Mouse (Mus musculus) adrenal gland, postnatal 4 days (tissue): ENCODE measurements around the gene Hmga1. TPM values are rescaled to one million over a fixed set of nuclear protein-coding genes. Genes with fewer than 3 reads are reported as not detected.

Experiments used
- DNase-seq, 2 experiments: peaks; one replicate each; pipeline ENCODE4 v3.0.0; 2021 to 2022; ENCODE audit warnings: low spot score in 2 of 2, mixed read lengths in 2 of 2
- total RNA-seq, 2 experiments: library from RNA; stranded (reverse); gene quantifications; 2 replicates each; pipeline ENCODE4 v1.2.3; 2021

Gene Hmga1
- total RNA-seq, 2 experiments from 2014 or later = 41.6 to 44.9 TPM

DNA sequence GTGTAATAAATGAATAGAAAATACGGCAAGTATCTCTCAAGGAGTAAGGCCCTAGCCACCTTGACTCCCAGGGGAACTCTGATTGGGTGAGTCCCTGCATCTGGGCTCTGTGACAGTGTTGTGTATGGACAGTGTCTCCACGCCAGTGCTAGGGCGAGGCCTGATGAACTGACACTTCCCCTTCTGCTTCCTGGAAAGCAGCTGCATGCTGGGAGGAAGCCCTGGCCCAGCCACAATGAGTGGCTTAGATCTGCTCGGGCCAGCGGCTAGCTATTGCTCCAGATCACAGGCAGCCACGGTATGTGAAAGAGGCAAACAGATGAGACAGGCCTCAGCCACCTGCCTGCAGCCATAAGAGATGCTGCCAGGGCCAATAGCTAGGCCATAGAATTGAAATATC lies 29.1 kb upstream of the Hmga1 start:
- no peak for DNase-seq

DNA sequence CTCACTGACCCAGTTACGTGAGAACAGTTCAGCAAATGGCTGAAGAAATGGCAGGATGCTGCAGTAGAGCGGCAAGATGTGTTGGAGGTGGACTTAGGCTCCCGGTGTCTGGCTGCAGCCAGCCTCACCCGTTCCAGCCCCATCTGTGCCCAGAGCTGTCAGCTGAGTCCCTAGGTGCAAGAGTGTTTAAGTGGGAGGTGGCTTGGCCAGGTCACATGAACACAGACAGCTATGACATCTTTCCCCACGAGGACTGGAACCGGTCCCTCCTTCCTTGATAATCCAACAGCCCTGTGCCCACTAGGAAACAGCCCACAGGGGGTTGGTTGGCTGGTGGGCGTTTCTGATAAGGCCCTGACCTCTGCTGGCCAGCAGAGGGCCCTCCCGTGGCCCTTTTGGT lies 28.3 kb upstream of the Hmga1 start:
- DNase-seq = no peak

DNA sequence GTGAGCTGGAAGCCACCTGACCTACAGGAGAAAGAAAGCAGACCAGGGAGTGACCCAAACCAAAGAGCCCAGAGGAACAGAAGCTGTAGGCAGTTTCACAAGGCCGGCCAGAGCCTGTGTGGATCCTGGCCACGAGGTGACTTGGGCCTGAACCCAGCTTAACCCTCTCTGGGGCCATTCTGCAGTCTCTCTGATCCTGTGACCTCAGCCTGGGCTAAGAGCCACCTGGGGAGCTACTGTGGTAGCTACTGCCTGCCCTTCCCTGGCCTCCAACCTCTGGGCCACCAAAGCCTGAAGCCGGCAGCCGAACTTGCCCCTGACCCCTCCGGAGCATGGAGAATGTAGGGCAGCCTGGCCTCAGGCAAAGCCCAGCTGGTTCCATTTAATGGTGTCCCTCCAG lies 27.5 kb upstream of the Hmga1 start:
- DNase-seq = no peak

DNA sequence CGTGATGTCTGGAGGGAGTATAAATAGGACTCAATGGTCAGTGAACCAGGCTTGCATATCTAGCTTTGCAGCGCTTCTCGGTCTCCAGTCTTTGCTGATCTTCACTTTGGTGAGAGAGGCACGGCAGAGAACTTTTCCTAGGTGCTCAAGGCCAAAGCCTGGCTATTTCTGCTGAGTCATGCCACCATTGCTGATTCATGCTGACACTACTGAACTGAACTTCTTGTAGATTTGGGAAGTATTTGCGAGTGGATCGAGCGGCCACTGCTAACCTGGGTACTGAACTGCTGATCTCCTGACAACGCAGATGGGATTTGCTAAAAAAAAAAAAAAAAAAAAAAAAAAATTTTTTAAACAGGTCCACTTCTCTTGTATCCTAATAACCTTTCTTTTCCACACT lies 24.2 kb upstream of the Hmga1 start:
- DNase-seq = no peak

DNA sequence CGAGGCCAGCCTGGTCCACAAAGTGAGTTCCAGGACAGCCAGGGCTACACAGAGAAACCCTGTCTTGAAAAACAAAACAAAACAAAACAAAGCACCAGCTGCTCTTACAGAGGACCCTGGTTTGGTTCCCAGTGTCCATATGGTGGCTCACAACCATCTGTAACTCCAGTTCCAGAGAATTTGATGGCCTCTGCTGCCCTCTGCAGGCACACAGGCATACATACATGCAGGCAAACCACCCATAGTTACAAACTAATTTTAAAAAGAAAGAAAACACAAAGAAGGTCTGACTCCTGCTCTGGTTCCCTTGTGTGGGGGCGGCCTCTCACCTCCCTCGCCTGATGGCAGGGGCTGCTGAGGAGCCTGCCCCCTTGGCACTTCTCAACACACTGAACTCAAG lies 22.9 kb upstream of the Hmga1 start:
- no peak for DNase-seq

DNA sequence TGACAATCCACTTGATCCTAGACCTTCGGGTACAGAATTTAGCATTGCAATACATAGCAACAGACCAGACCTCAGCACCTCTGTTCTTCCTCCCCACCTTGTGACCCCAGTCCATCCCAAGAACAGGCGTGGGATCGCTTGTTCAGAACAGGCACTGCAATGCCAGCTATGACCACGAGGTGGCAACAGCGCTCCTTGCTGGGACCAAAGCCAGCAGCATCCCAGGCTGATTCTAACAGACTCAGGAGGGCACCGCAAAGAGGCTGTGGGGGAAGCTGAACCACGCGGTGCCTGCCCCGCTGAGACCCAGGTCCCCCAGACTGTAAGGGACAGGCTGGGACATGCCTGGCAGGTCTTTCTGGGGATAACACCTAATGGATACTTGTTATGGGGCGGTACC lies 21.6 kb upstream of the Hmga1 start:
- DNase-seq = peak; percentile 79 to 83

DNA sequence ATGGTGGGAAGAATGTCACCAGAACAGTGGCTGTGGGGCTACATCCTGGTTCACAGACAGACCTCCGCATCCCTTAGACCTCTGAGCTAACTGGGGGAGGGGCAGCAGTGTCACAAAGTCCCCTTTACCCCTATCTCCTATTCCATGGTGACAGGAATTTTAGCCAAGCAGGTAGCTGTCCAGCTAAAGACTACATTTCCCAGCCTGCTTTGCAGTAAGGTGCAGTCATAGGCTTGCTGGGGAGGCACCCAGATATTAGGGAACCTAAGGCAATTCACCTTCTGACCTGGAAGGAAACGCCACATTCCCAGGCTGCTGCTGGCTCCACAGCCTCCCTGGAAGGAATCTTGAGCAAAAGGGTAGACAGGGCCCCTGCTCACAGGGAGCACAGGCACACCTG lies 15.0 kb upstream of the Hmga1 start:
- DNase-seq = no peak

DNA sequence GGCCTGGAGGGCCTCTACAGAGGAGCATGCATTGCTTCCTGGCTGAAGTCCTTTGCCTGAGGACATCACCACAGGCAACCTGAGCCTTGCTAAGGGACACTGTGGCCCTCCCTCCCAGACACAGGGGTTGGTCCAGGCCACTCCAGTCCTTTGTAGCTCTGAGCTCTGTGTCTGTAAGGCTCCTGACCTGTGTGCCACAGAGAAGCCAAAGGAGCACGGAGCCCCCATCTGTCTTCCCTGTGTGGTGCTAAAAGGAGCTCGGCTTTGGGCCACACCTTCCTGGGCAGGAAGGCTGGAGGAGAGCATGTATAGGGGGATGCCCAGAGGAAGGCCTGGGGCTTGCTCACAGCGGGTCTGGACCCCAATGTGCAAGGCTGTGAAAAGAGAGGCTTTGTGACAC lies 14.3 kb upstream of the Hmga1 start:
- no peak for DNase-seq

DNA sequence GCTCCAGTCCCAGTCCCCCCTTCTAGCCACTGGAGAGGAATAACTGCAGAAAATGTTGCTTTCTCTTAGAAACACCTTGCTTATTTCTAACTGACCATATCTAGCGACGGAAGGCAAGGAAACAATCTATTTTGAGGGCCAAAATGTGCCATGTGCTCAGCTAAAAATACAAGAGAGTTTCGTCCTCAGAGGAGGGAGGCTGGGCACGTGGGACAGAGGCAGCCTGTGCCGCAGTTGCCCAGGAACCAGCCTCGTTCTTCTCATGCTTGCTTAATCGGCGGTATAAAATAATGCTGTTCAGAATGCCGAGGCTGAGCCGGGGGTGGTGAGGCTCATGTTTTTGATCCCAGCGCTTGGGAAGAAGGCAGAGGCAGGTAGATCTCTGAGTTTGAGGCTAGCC lies 11.7 kb upstream of the Hmga1 start:
- DNase-seq = no peak

DNA sequence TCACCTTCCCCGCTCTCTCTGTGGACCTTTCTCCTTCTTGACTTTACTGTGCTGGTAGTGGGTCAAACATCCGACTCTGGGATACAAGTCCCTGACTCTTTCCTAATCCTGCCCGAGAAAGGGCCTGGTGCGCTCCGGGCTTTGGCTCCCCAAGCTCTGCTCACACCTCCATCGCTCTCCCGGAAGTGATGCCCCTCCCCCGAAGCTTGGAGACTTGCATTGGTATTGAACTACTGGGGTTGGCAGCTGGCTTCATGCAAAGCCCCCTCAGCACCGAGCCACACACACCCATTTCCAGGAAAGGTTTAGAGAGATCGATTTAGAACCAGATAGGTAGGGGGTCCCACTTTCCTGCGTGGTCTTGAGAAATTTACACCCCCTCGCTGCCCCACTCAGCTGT lies 10.3 kb upstream of the Hmga1 start:
- no peak for DNase-seq

DNA sequence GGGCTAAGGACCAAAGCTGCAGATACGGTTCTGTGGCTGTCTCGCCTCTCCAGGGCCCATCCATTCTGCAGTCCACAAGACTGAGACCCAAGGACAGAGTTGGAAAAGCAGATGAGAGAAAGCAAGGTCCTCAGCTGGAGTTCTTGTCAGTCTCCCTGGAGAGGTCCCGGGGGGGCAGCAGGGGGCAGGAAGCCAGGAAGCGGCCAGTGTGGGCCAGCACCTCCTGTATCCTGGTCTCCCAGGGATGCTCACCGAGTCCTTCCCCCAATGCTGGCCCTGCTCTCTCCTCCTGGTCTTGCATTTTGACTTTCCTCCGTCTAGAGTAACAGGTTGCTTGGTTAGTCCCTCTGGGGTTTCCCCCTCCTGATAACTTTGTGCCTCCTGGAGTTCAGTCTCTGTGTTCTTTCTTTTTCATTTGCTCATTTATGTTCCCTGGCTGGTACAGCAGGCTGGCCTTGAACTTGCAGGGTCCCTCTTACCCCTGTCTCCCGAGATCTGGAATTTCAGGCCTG lies 9.7 kb upstream of the Hmga1 start:
- DNase-seq = no peak

DNA sequence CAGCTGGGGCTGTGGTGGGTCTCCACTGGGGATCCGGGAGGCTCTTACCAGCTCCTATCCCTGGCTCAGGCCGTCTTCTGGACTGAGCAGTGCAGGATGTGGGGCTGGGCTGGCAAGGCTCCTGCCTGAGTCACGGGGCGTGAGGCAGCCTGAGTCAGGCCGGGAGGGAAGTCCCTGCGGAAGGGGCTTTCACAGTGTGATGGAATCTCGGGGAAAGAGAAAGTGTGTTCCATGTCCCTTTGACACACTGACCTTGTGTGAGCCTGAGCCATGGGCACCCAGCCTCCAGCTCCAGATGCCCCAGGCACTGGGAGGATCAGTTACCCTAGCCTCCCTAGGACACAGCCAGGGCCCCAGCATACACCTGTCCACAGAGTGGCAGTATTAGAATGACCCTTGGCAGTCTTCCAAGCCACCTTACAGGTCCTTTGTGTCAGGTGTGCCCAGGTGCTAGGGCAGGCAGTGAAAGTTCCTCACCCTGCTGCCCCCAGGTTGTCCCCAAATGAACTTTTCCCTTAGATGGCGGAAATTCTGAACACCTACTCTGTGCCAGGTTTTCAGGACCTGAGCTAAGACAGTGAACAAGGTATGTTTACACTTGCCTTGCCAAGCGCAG lies 8.9 kb upstream of the Hmga1 start:
- no peak for DNase-seq

DNA sequence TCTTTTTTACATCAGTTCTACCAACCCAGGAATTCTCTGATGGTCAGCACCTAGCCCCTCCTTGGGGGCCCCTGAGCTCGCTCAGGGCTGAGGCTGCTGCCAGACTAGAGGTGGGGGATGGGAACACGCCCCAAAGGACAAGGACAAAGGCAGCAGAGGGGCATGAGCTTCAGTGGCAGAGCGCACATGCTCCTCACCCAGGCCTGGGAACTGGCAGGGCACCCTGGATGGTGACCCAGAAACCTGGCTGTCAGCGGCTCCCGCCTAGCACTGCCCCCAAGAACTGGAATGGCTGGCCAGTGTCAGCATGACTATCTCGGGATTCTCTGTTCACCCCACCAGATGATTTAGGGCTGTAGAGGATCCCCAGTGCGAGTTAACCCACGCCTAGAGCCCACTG lies 7.1 kb upstream of the Hmga1 start:
- DNase-seq = no peak

DNA sequence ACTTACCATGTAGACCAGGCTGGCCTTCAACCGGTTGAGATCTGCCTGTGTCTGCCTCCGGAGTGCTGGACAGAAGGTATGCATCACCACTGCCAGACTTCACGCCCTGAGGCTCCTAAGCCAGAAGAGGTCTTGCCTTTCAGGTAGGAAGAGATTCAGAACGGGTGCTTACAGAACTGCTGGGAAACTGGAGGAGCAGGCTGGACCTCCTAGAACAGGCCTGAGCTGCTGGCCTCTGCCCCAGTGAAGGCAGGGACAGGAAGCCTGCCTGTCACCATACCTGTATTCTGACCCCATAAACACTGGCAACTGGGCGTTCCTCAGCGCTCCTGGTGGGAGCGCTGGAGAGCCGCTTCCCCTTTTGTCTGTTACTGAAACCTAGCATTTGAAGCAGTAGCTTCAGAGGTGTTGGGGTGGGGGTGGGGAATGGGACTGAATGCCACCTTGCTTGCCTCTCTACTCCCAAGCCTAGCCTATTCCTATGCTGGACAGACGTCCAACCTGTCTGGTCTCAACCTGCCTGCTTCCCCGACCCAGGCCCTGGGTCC lies 4.8 kb upstream of the Hmga1 start:
- no peak for DNase-seq

DNA sequence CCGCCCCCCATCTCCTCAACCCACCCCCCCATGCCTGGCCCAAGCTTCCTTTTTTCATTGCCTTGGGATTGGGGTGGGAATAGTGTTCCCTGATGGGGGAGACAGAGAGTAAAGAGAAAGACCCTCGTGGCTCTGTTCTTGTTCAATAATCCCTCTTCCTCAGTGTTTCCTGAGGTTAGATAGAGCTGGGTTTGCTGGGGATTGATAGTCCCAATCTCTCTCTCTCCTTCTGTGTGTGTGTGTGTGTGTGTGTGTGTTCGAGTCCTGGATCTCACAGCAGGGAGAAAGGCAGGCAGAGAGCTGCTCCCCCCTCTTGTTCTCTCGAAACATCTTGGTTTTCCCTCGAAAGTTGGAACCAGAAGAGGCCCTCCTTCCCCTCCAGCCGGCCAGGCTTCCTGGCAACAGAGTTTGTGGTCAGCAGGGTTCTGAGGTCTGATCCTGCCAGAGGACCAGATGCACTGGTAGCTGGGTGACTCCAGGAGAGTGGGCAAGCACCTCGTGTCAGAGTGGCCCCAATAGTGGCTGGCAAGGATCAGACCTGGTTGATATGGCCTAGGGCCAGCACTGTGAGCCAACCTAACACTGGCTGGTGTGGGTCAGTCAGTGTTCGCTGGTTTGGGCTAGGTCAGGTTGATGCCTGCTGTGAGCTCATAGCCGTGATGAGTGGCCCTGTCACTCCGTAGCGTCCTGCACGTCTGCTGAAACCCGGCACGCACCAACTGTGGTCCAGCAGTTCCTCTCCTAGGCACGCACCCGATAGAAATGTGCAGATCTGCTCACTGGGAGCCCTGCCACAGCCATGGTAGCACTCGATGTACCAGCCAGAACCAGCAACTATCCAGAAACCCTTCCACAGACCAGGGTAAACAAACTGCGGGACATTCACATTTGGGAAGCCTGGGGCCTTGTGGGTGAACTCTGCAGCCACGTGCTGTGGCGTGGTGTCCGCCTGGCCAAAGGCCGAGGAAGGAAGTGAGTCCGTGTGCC lies 3.8 kb upstream of the Hmga1 start:
- DNase-seq = no peak

DNA sequence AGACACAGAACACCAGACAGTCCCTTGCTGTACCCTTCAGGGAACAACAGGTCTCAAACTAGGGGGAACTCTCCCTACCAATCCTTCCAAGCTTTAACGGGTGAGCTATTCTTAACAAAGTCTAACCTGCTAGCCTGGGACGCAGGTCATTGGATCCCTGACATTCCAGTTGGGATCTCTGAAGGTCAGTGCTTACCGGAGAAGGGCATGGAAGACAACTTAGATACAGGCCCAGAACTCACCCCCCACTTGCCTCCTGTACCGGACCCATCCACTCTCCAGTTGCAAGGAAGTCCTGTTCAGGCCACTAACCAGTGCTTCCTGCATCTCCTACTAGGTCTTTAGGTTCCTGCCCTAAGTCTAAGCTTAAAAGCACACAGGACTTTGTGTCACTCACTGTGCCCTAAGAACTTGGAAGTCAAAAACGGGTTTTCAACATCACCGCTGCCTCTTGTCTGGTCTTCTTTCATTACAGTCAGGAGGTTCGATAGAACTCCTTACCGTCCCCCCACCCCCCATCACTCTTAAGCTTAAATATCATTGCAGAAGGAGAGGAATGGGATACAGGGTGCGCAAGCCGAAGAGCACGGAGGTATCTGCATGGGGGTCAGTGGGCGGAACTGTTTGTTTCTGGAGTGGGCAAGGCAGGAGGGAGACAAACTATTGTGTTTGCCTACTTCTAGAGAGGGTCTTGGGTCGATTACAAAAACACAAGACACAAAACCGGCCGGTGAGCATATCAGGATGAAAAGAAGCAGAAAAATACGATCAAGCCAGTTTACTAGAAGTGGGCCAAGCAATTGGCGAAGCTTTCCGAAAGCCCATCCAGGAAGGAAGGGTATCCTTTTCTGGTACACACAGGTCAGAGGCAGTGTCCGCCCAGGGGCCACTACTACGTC lies 2.0 kb upstream of the Hmga1 start:
- no peak for DNase-seq

DNA sequence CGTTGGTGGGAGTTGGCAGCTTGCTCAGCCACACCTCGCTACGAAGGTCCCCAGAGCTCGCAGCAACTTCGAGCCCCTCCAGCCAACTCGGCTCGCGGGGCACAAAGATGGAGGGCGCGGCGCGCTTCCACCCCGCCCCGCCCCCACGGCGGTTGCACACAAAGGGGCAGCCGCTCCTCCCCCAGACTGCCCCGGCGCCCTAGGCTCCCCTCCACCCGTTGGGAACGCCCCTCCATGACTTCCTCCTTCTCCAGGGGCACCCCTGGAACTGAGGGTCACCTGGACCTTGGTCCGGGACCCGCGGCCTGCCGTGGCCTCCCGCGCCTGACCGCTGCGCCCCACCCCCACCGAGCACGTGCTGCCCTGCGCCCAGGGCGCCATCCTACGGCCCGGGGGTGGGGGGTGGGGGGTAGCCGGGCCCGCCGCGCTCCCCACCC lies 1.2 kb upstream of the Hmga1 start:
- DNase-seq = no peak

DNA sequence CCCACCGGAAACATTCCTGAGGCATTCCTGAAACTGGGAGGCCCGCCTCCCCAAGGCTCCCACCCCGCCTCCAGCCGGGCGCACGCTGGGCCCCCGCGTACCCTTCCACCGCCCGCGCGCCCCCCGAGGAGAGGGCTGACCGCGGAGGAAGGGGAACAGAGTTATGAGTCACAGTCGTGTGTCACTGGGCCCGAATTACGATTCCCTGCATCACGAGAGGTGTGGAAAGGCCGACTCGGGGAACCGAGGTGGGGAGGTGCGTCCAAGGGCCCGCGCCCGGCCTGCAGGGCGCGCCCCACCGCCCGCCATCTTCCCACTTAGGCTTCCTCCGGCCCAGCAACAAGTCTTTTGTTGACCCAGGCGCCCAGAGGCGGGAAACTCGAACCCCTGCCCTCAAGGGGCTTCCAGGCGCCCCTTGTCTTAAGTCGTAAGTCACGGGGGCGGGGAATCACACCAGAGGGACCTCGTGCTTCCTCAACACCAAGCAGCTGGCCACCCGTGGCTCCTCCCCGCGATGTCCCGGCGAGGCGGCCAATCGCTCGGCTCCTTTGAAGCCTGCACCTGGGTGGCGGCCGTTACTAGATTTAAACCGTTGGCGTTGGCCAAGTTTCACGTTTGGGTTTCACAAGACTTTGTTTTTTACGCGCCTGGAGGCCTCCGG lies 655 bp upstream of the Hmga1 start:
- peak in 1 of 2 experiments; percentile 53 for DNase-seq

DNA sequence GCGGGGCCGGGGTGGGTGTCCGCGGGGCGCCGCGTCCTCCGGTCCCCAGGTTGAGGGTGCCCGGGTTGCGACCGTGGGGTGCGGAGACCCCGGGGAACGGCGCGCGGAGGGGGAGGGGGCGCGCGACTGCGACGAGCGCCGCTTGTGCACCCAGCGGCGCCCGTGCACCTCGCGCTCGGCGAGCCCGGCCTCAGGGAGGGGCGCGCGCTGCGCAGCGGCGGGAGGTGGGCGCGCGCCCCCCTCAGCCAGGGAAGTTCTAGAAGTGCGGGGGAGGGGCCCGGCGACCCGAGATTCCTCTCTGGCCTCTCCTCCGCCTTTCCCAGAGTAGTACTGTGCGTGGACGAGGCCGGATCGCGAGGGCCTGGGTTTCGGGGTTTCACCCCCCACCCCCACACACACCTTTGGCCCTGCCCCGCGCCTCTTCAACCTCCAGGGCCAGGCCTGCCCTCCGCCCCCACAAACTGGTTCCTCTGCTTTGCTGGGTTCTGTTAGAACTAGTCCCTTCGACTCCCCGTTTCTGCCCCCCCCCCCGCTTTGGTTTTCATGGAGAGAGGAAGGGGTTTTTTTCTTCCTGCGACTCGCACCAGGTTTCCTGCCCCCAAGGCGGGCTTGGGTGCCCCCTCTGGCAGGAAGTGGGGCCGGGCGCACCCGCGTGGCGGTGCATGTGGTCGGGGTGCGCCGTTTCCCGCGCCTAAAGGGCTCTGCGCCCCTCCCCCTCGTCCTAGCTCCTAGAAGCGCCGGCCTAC lies 1.1 kb downstream of the Hmga1 start:
- no peak for DNase-seq
